Mouse (Mus musculus) C2C12 (cell line): ENCODE data around the gene Cyp2c69.
"Not testable (repeated sequence)": the region's sequence is repeated elsewhere in the genome, so short reads cannot be mapped to it uniquely, and the experiment has no call there.

Experiments used
- CEBPB ChIP-seq: IDR thresholded peaks from one replicate; pipeline ENCODE4 v1.6.1; 2011; ENCODE audit warnings: low read depth, mild to moderate bottlenecking, control low read depth, moderate library complexity
- CTCF ChIP-seq: IDR thresholded peaks from one replicate; pipeline ENCODE4 v1.5.1; 2011; ENCODE audit not compliant: control insufficient read depth, insufficient read depth, insufficient read length
- MYOD1 ChIP-seq: IDR thresholded peaks from one replicate; pipeline ENCODE4 v1.6.1; 2011; ENCODE audit warnings: low read depth; ENCODE audit not compliant: control insufficient read depth, insufficient read length
- MYOG ChIP-seq: IDR thresholded peaks from one replicate; pipeline ENCODE4 v1.6.1; 2011; ENCODE audit not compliant: control insufficient read depth, insufficient read length; ENCODE audit errors: extremely low read depth
- USF1 ChIP-seq: IDR thresholded peaks from one replicate; pipeline ENCODE4 v1.6.1; 2011; ENCODE audit warnings: low read depth, mild to moderate bottlenecking, control low read depth, moderate library complexity

DNA sequence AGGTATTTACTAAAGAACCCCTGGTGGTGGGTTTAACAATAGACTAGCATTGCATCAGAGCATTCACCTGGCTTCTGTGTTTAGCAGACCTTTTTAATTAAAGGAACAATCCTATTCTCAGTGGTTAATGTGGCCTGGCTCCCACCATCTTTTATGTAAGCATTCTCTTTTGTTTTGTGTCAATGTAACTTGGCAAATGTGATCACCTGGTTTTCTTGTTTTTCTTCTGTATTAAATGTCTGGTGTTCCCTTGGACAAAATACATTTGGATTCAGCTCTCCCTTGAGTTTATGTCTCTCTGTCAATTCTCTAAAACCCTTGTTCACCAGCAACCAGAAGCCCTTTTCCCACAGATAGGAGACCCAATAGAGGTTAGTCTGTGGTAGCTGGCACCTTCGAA lies 70.2 kb downstream of the Cyp2c69 start:
- not testable (repeated sequence) for TF ChIP-seq CTCF, CEBPB, MYOG, MYOD1, USF1
